Mouse (Mus musculus) MEL (cell line): ENCODE measurements around the gene Tex26. TPM values are rescaled to one million over a fixed set of nuclear protein-coding genes. Genes with fewer than 3 reads are reported as not detected.

Source experiments
- DNase-seq: peaks from one replicate; pipeline ENCODE4 v3.0.0; 2011; ENCODE audit warnings: low read depth, low spot score
- H3K27ac ChIP-seq: 2 replicates; pipeline ENCODE4 v1.5.1; 2012; ENCODE audit warnings: low read depth, mild to moderate bottlenecking, control low read depth, low read length, moderate library complexity; ENCODE audit not compliant: control insufficient read depth
- H3K27me3 ChIP-seq, 2 experiments: fragments of 150-350 bp in 1 of 2; sonication (generic) in 1 of 2; 2 replicates each; pipeline ENCODE4 v1.6.1; 2012; ENCODE audit warnings: low read length in 2 of 2, mild to moderate bottlenecking in 2 of 2, improper control_type of control experiment in 1 of 2, moderate library complexity in 1 of 2; ENCODE audit not compliant: insufficient read depth in 2 of 2, control insufficient read depth in 1 of 2
- H3K36me3 ChIP-seq, 2 experiments: 2 replicates each; pipeline ENCODE4 v1.6.1; 2012 to 2014; ENCODE audit warnings: low read length in 2 of 2, improper control_type of control experiment in 1 of 2, inconsistent platforms in 1 of 2, mild to moderate bottlenecking in 1 of 2; ENCODE audit not compliant: insufficient read depth in 2 of 2, control insufficient read depth in 1 of 2
- H3K4me1 ChIP-seq, 2 experiments: fragments of 150-350 bp in 1 of 2; sonication (generic) in 1 of 2; 2 replicates each; pipeline ENCODE4 v1.6.1; 2012; ENCODE audit warnings: low read length in 2 of 2, improper control_type of control experiment in 1 of 2, mild to moderate bottlenecking in 1 of 2; ENCODE audit not compliant: insufficient read depth in 2 of 2, control insufficient read depth in 1 of 2
- H3K4me3 ChIP-seq, 2 experiments: fragments of 150-350 bp in 1 of 2; sonication (generic) in 1 of 2; 2 replicates each; pipeline ENCODE4 v1.5.1; 2012; ENCODE audit warnings: low read depth in 2 of 2, low read length in 2 of 2, mild to moderate bottlenecking in 2 of 2, moderate library complexity in 2 of 2, control low read depth in 1 of 2, improper control_type of control experiment in 1 of 2; ENCODE audit not compliant: control insufficient read depth in 1 of 2, insufficient read depth in 1 of 2
- H3K79me2 ChIP-seq: 2 replicates; pipeline ENCODE4 v1.6.1; 2012; ENCODE audit warnings: mild to moderate bottlenecking, low read length, moderate library complexity; ENCODE audit not compliant: control insufficient read depth, poor library complexity, insufficient read depth
- H3K9ac ChIP-seq: 2 replicates; pipeline ENCODE4 v1.6.1; 2012; ENCODE audit warnings: low read depth, mild to moderate bottlenecking, control low read depth, low read length, moderate library complexity; ENCODE audit not compliant: control insufficient read depth, poor library complexity, severe bottlenecking
- H3K9me3 ChIP-seq: fragments of 150-350 bp; sonication (generic); replicated peaks from 2 replicates; pipeline ENCODE4 v1.6.1; 2012; ENCODE audit warnings: mild to moderate bottlenecking, low read length, improper control_type of control experiment, moderate library complexity; ENCODE audit not compliant: insufficient read depth
- CHD1 ChIP-seq: IDR thresholded peaks from 2 replicates; pipeline ENCODE4 v1.6.1; 2012; ENCODE audit warnings: low read depth, mild to moderate bottlenecking, inconsistent platforms, low read length, improper control_type of control experiment
- CTCF ChIP-seq, 3 experiments: IDR thresholded peaks in 2 of 3; conservative IDR thresholded peaks in 1 of 3; 2 replicates each; pipeline ENCODE4 v1.5.1; 2011 to 2012; ENCODE audit warnings: low read length in 3 of 3, low read depth in 2 of 3, mild to moderate bottlenecking in 2 of 3, improper control_type of control experiment in 1 of 3, inconsistent platforms in 1 of 3, mixed read lengths in 1 of 3, moderate library complexity in 1 of 3; ENCODE audit not compliant: control insufficient read depth in 1 of 3, insufficient read depth in 1 of 3, poor library complexity in 1 of 3, severe bottlenecking in 1 of 3
- E2F4 ChIP-seq: IDR thresholded peaks from 2 replicates; pipeline ENCODE4 v1.6.1; 2011; ENCODE audit warnings: low read depth, low read length, improper control_type of control experiment, borderline replicate concordance
- EP300 ChIP-seq, 2 experiments: IDR thresholded peaks; 2 replicates each; pipeline ENCODE4 v1.6.1; 2011; ENCODE audit warnings: improper control_type of control experiment in 2 of 2, low read length in 2 of 2, low read depth in 1 of 2, mild to moderate bottlenecking in 1 of 2
- GATA1 ChIP-seq: IDR thresholded peaks from 2 replicates; pipeline ENCODE4 v1.6.1; 2011; ENCODE audit warnings: low read depth, low read length, improper control_type of control experiment
- HCFC1 ChIP-seq: IDR thresholded peaks from 2 replicates; pipeline ENCODE4 v1.6.1; 2012; ENCODE audit warnings: low read depth, mild to moderate bottlenecking, inconsistent platforms, low read length, improper control_type of control experiment, moderate library complexity
- KAT2A ChIP-seq: conservative IDR thresholded peaks from 2 replicates; pipeline ENCODE4 v1.6.1; 2012; ENCODE audit warnings: low read depth, low read length, improper control_type of control experiment, inconsistent platforms
- MAZ ChIP-seq: IDR thresholded peaks from 2 replicates; pipeline ENCODE4 v1.6.1; 2012; ENCODE audit warnings: low read depth, mild to moderate bottlenecking, inconsistent platforms, low read length, improper control_type of control experiment
- MYB ChIP-seq: IDR thresholded peaks from 2 replicates; pipeline ENCODE4 v1.6.1; 2011; ENCODE audit warnings: mild to moderate bottlenecking, low read depth, low read length, improper control_type of control experiment
- MYC ChIP-seq: IDR thresholded peaks from 2 replicates; pipeline ENCODE4 v1.6.1; 2011; ENCODE audit warnings: low read depth, mild to moderate bottlenecking, low read length, improper control_type of control experiment, moderate library complexity
- POLR2AphosphoS5 ChIP-seq: IDR thresholded peaks from 2 replicates; pipeline ENCODE4 v1.6.1; 2012; ENCODE audit warnings: low read depth, borderline replicate concordance, mild to moderate bottlenecking, inconsistent platforms, low read length, moderate library complexity, mixed read lengths
- SIN3A ChIP-seq: IDR thresholded peaks from 2 replicates; pipeline ENCODE4 v1.6.1; 2012; ENCODE audit warnings: low read length, improper control_type of control experiment, inconsistent platforms
- TAL1 ChIP-seq: IDR thresholded peaks from 2 replicates; pipeline ENCODE4 v1.6.1; 2012; ENCODE audit warnings: mild to moderate bottlenecking, inconsistent platforms, low read length, moderate library complexity, mixed read lengths
- TBP ChIP-seq: IDR thresholded peaks from 2 replicates; pipeline ENCODE4 v1.8.0; 2011; ENCODE audit warnings: low read depth, low read length, improper control_type of control experiment
- TCF12 ChIP-seq: IDR thresholded peaks from 2 replicates; pipeline ENCODE4 v1.6.1; 2014; ENCODE audit warnings: low read depth, mild to moderate bottlenecking, inconsistent platforms, low read length, improper control_type of control experiment, moderate library complexity
- ZNF384 ChIP-seq: IDR thresholded peaks from 2 replicates; pipeline ENCODE4 v1.6.1; 2012; ENCODE audit warnings: low read depth, mild to moderate bottlenecking, inconsistent platforms, low read length, improper control_type of control experiment
- polyA plus RNA-seq, 2 experiments: library from polyadenylated mRNA; stranded (reverse) in 1 of 2; unstranded in 1 of 2; fragments of >175 nt in 1 of 2; fragments of >200 nt in 1 of 2; gene quantifications; 2 replicates each; pipeline versions ENCODE4 v1.2.1 to v1.2.4; 2012; ENCODE audit warnings: low replicate concordance in 2 of 2, low read depth in 1 of 2; ENCODE audit not compliant: insufficient read length in 2 of 2, insufficient read depth in 1 of 2, missing spikeins in 1 of 2
- total RNA-seq: library from RNA; depleted of rRNA; stranded (reverse); fragments of 300-350 nt; gene quantifications from 2 replicates; pipeline ENCODE4 v1.2.3, GENCODE M21; 2012

Tex26 gene
- total and polyA plus RNA-seq, 3 experiments, result not detected

DNA sequence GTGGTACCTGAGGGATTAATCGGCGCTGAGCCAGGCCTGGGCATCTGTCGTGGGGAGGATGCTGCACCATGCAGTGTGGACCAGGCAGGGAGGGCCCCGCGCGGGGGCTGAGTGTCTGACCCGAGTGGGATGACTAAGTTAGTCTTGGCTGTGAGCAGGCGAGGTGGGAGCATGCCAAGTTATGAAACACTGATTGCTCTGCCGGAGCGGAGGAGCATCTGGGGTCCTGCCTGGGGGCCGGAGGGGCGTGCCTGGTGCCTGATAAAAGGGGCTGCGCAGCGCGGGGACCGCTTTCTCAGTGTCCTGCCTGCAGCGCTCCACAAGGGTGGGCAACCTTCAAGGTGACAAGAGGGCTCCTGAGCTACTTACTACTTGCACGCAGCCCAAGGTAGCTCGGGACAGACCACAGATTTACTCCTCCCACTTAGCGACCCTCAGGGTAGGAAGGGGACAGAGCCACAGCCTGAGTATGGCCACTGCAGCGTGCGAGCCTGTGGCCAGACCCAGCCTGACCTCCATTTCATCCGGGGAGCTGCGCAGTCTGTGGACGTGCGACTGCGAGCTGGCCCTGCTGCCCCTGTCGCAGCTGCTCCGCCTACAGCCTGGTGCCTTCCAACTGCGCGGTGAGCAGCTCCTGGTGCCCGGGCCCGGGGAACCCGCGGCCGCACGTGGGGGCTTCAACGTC is 27.8 kb upstream of the Tex26 start, which contains the start of gene Medag:
Gene Medag (plus strand): TSS at position 241 of the 685 bp plus-strand sequence.
- no peak within 1 kb of the TSS for H3K4me3 ChIP-seq
- no peaks in the 10 kb centered on the region for H3K9me3 ChIP-seq
- H3K79me2 ChIP-seq, result no peaks in the 10 kb centered on the region
- TF ChIP-seq E2F4, result no peak
- no peak for TF ChIP-seq TCF12
- TF ChIP-seq CHD1, result no peak
- no peaks in the 10 kb centered on the region for H3K36me3 ChIP-seq
- H3K9ac ChIP-seq, result no peak within 1 kb of the TSS
- peaks cover 1 to 7% of the 10 kb centered on the region in 2 experiments for H3K4me1 ChIP-seq
- peaks cover 0 to 2% of the 10 kb centered on the region in 2 experiments; a peak in 1 of 4 replicates for H3K27me3 ChIP-seq
- H3K27ac ChIP-seq, result no peak within 1 kb of the TSS
- no peak for DNase-seq

DNA sequence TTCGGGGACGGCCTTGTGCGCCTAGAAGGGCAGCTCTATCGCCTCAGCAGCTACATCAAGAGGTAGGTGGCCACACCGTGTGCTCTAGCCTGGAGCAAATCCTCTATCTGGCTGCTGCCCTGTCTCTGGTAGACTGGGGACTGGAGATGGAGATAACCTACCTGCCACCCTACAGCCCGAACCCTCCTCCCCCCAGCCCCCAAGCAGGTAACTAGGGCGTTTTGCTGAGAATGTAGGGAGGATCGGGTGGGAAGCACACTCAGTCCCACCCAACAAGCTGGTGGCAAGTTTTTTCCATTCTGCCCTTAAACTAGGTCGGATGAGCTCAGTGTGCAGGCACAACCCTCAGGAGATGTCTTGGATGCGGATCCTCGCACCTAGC is 27.3 kb upstream of the Tex26 start:
- DNase-seq, result no peak
- no peaks in the 10 kb centered on the region for H3K9me3 ChIP-seq
- no peak overlapping the region for H3K9ac ChIP-seq
- no peak for TF ChIP-seq TBP
- TF ChIP-seq TAL1, result no peak
- TF ChIP-seq HCFC1, result no peak
- no peak for TF ChIP-seq MAZ
- TF ChIP-seq EP300 (IDR thresholded peaks at IDR 0.05; ENCODE audit: low read depth in 1 of 2, low read length in 2 of 2), result no peak
- no peak for TF ChIP-seq MYC
- no peak for TF ChIP-seq MYB
- no peak for TF ChIP-seq ZNF384
- no peak for TF ChIP-seq GATA1
- TF ChIP-seq POLR2AphosphoS5, result no peak
- no peak for TF ChIP-seq CTCF (IDR thresholded peaks at IDR 0.05 in 2 of 3, conservative IDR thresholded peaks at IDR 0.05 in 1 of 3; ENCODE audit: control insufficient read depth in 1 of 3, insufficient read depth in 1 of 3, low read depth in 2 of 3, low read length in 3 of 3, poor library complexity in 1 of 3, severe bottlenecking in 1 of 3)
- no peak for TF ChIP-seq KAT2A
- TF ChIP-seq SIN3A, result no peak
- H3K27me3 ChIP-seq, result peaks cover 0 to 2% of the 10 kb centered on the region in 2 experiments; a peak in 1 of 4 replicates
- H3K4me3 ChIP-seq, result no peak overlapping the region
- H3K79me2 ChIP-seq, result no peaks in the 10 kb centered on the region
- H3K4me1 ChIP-seq, result peaks cover 4 to 7% of the 10 kb centered on the region in 2 experiments
- no peaks in the 10 kb centered on the region for H3K36me3 ChIP-seq
- no peak overlapping the region for H3K27ac ChIP-seq
